Mouse (Mus musculus) CD8-positive naive resting alpha-beta T cell, adult 2 months (primary cell): ENCODE data around the gene Arid1b.
A peak's percentile ranks its signal among the peaks of the same experiment; 100 is the strongest.

Source experiments
- DNase-seq, 2 experiments: peaks; one replicate each; pipeline ENCODE4 v3.0.0; 2022; ENCODE audit warnings: low read depth in 2 of 2, low spot score in 2 of 2

The Arid1b gene

DNA sequence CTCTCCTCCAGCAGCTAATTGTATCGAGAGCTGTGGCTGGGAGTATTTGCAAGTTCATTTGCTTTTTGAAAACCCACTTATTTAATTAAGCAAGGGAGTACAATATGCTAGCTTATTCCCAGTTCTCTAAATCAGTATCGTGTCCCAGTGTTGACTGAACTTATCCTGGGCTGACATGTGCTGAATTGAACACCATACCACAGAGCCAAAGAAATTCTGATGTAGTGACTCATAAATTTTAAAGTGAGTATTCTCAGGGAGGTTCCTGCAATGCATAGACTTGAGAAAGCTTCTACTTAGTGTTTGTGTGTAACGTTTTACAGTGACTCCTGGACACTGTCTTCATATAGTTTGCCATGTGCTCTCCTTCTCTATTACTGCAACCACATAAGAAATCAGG, 243.6 kb downstream of the Arid1b start:
- no peak for DNase-seq

DNA sequence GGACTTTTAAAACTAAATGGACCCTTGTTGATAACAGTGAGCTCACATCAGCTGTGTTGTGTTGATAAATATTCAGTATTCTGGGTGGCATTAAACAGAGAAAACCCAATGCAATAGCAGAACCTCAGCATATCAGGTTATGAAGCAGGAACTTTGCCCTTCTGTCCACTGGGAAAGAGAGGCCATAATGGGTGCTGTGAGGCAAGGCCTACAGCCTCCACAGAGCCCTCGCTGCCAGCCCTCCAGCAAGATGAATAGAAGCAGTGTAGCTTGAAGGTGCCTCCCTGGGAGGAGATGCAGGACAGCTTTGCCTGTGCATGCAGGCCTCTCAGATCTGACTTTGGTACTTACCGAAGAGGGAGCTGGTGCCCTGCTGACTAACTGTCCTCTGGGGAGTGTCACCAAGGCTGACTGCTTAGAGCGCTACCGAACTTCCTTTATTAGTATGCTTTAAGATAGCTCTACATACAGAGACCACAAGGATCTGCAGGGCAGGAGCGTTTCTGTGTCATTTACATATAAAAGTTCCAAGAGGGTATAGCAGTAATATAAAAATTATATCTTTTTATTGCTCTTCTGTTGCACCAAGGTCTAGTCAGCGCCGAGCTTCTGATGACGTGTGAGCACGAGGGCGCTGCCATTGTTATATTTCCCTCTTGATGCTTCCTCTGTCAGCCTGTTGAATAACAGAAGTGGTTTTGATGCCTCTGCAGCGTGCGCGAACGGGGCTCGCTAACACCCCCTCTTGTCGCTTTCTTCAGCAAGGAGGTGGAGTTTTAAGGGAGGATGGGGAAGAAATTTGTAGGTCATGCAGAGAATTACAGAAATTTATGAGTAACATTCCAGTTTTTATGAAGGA, 244.5 kb downstream of the Arid1b start:
- peak; percentile 37 to 57 for DNase-seq

GRCm38 (mm10) chr17:5244526-5244925, 250.4 kb downstream of the Arid1b start:
- DNase-seq: no peak

GRCm38 (mm10) chr17:5246688-5247087, 252.6 kb downstream of the Arid1b start:
- no peak for DNase-seq

- DNase-seq: no peak
These were observed 253.1 kb downstream of the Arid1b start for GRCm38 (mm10) chr17:5247247-5247646.

DNA sequence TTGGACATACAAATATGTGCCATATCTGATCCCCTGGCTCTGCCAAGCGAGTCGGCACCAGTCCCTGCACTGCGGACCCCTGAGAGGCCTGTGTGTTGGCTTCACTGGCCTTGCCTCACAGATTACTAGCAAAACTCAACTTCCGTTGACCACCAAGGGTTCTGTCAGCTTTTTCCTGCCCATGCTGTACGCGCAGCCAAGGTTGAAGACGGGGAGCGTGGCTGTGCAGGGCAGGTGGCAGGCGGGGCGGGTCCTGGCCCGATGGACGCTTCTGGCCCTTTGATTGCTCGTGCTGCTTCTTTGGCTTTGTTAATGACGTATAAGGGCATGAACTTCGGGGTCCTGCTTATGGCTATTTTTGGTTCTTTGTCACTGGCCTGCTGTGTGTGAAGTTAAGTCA, 253.6 kb downstream of the Arid1b start:
- DNase-seq: no peak

DNA sequence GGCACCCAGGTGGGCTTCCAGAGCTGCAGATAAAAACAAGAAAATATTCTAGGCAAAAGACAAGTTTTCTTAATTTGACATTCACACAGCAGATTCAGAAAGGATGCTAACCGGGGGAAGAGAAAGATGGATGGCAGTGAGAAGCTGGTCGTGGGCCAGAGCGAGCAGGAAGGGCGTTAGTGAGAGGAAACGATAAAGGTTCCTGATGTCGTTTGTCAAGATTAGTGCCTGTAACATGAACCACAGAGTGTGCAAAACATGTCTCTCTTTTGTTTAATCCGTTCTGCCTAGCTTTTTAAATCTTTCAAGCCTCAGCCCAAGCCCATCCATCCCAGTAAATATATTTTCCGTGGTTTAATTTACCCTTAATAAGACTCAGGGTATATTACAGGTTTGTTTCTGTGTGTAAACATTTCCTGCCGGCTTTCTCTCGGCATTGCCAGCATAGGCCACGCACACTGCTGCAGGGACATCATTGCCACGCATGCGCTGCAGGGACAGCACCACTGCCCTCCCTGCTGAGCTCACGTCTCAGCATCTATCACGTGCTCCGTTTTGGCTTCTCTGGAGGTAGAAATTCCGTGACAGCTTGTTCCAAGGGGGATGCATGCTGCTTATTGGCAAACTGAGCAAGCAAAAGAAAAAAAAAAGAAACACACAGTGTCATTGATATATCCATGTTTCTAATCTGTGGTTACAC, 255.0 kb downstream of the Arid1b start:
- no peak for DNase-seq

DNA sequence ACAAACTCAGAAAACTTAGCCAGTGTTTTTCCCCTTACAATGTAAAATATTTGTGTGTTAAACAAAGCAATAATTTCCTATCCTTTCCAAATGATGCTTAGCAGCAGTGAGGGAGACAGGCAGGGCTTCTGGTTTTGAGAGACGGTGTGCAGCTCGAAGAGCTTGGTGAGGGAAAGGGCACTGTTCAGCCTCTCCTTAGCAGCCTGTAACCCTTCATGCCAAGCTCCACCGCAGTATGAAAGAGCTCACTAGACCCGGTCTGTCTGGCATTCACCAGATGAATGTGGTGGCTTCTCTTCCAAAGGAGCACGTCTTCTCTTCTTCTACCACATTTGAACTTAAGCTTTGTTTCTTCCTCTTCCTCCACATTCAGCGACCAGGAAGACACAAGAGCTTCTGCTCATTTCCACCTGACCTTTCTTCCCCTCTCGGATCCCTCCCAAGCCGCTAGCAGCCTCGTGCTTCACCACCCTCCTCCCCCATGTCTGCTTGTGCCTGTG, 255.6 kb downstream of the Arid1b start:
- DNase-seq: no peak

DNA sequence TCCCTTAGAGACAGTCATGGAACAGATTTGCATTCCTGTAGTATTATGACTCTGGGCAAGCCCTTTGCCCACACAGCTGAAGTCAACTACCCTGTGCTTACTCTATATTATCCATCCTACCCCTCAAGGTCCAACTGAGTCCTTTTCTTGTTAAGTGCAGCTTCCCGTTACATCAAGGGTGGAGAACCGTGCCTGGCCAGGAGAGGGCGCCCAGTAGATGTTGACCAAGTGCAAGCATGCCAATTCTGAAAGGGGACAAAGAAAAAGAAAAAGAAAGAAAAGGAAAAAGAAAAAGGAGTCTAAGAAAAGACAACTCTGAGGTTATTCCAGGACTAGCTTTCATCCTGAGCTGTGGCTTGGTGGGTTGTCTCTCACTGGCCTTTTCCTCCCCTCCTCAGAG, 258.3 kb downstream of the Arid1b start:
- peak; percentile 15 to 55 for DNase-seq

- no peak for DNase-seq
These were observed 260.8 kb downstream of the Arid1b start for GRCm38 (mm10) chr17:5254717-5255617.

DNA sequence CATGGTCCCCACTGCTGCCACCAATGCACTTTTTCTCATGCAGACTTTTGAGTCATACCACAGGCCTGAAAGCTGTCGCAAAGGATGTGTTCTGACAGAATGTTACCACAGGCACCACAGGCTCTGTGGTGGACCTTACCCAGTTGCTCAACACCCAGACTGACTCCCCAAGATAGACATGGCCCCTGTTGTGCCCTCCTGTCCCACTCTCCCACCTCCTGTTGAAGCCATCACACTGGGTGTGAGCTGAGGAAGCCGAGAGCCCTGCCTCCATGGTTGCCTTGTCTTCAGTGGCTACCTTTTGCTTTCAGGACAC, 261.4 kb downstream of the Arid1b start:
- no peak for DNase-seq

DNA sequence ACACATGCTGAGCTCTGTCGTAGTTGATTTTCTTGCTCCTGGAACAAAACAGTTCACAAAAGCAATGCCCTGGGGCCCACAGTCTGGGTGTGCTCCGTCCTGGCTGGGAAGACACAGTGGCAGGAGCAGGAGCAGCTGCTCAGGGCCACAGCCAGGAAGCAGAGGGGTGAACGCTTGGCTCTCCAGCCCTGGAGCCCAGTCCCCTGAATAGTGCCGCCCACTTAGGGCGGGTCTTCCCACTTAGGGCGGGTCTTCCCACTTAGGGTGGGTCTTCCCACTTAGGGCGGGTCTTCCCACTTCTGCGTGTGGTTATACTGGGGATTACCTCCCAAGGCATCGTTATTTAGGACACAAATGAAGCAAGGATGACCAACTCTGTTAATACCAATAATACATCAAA, 264.8 kb downstream of the Arid1b start:
- no peak for DNase-seq

GRCm38 (mm10) chr17:5261131-5261651, 267.1 kb downstream of the Arid1b start:
- no peak for DNase-seq

GRCm38 (mm10) chr17:5261874-5262605, 267.9 kb downstream of the Arid1b start:
- DNase-seq: no peak

DNA sequence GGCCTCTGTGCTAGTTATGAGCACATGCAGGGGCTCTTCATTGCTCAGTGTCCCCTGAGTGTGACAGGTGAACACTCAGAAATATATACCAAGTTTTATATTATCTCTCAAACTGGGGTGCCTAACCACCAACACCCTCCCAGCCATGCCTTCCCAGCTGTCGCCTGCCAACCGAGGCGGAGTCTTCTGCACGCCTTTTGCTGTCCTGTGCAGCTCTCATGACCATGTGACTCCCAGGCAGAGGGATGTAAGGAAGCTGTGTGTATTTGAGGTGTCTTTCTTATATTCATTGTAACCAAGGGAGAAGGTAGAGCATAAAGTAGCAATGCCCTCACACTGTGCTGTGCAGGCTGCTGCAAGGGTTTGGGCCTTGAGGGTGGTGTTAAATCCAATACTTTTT, 268.7 kb downstream of the Arid1b start:
- no peak for DNase-seq

GRCm38 (mm10) chr17:5264783-5265182, 270.7 kb downstream of the Arid1b start:
- DNase-seq: no peak

GRCm38 (mm10) chr17:5265615-5266014, 271.5 kb downstream of the Arid1b start:
- no peak for DNase-seq

- DNase-seq: no peak
These were observed 273.6 kb downstream of the Arid1b start for GRCm38 (mm10) chr17:5267747-5268146.

- DNase-seq: no peak
These were observed 275.2 kb downstream of the Arid1b start for GRCm38 (mm10) chr17:5269302-5269701.

GRCm38 (mm10) chr17:5269774-5270173, 275.6 kb downstream of the Arid1b start:
- DNase-seq: no peak

GRCm38 (mm10) chr17:5270823-5271222, 276.7 kb downstream of the Arid1b start:
- no peak for DNase-seq
